Mouse (Mus musculus): ENCODE measurements around the gene Atoh1. TPM values are rescaled to one million over a fixed set of nuclear protein-coding genes. Genes with fewer than 3 reads are reported as not detected.

Atoh1 gene
- polyA plus RNA-seq, 1 experiment: not detected

- H3K9me3 ChIP-seq (ENCODE audit: control insufficient read depth, low read length): peaks cover 2% of the 10 kb centered on the region; the same call in 1 of the 2 replicates
- no peak for TF ChIP-seq GATA1 (IDR thresholded peaks at IDR 0.05; ENCODE audit: low read length)
- TF ChIP-seq TAL1 (IDR thresholded peaks at IDR 0.05; ENCODE audit: low read length): no peak
- no peak overlapping the region for H3K4me3 ChIP-seq (replicated peaks)
- no peaks in the 10 kb centered on the region for H3K36me3 ChIP-seq (ENCODE audit: control insufficient read depth)
- H3K4me1 ChIP-seq (ENCODE audit: control insufficient read depth): peaks cover 2% of the 10 kb centered on the region; the same call in 1 of the 2 replicates
- H3K27me3 ChIP-seq (ENCODE audit: control insufficient read depth): peaks cover 81% of the 10 kb centered on the region
These were observed 1.1 kb downstream of the Atoh1 start for GRCm38 (mm10) chr6:64730030-64730429.

- Histone ChIP-seq H3K9me3 (ENCODE audit: control insufficient read depth, low read length) (peaks cover 2% of the 10 kb centered on the region; the same call in 1 of the 2 replicates), H3K27me3 (ENCODE audit: control insufficient read depth) (peaks cover 87% of the 10 kb centered on the region), H3K36me3 (ENCODE audit: control insufficient read depth) (no peaks in the 10 kb centered on the region), H3K4me1 (ENCODE audit: control insufficient read depth) (peaks cover 2% of the 10 kb centered on the region; the same call in 1 of the 2 replicates), H3K4me3 (replicated peaks) (no peak overlapping the region)
- TF ChIP-seq GATA1 (IDR thresholded peaks at IDR 0.05; ENCODE audit: low read length): no peak
- TF ChIP-seq TAL1 (IDR thresholded peaks at IDR 0.05; ENCODE audit: low read length): no peak
These were observed 1.6 kb downstream of the Atoh1 start for GRCm38 (mm10) chr6:64730506-64731020.

GRCm38 (mm10) chr6:64731126-64731525 lies 2.2 kb downstream of the Atoh1 start:
- H3K4me1 ChIP-seq (ENCODE audit: control insufficient read depth): peaks cover 2% of the 10 kb centered on the region; the same call in 1 of the 2 replicates
- no peak overlapping the region for H3K4me3 ChIP-seq (replicated peaks)
- peaks cover 2% of the 10 kb centered on the region; the same call in 1 of the 2 replicates for H3K9me3 ChIP-seq (ENCODE audit: control insufficient read depth, low read length)
- no peak for TF ChIP-seq TAL1 (IDR thresholded peaks at IDR 0.05; ENCODE audit: low read length)
- TF ChIP-seq GATA1 (IDR thresholded peaks at IDR 0.05; ENCODE audit: low read length): no peak
- H3K36me3 ChIP-seq (ENCODE audit: control insufficient read depth): no peaks in the 10 kb centered on the region
- peaks cover 90% of the 10 kb centered on the region for H3K27me3 ChIP-seq (ENCODE audit: control insufficient read depth)

GRCm38 (mm10) chr6:64731621-64732320 lies 2.8 kb downstream of the Atoh1 start:
- peaks cover 2% of the 10 kb centered on the region; the same call in 1 of the 2 replicates for H3K9me3 ChIP-seq (ENCODE audit: control insufficient read depth, low read length)
- H3K27me3 ChIP-seq (ENCODE audit: control insufficient read depth): peaks cover 92% of the 10 kb centered on the region
- no peak for TF ChIP-seq GATA1 (IDR thresholded peaks at IDR 0.05; ENCODE audit: low read length)
- no peak for TF ChIP-seq TAL1 (IDR thresholded peaks at IDR 0.05; ENCODE audit: low read length)
- H3K4me3 ChIP-seq (replicated peaks): no peak overlapping the region
- H3K36me3 ChIP-seq (ENCODE audit: control insufficient read depth): no peaks in the 10 kb centered on the region
- H3K4me1 ChIP-seq (ENCODE audit: control insufficient read depth): peaks cover 2% of the 10 kb centered on the region; the same call in 1 of the 2 replicates

GRCm38 (mm10) chr6:64733311-64733710 lies 4.4 kb downstream of the Atoh1 start:
- Histone ChIP-seq H3K27me3 (ENCODE audit: control insufficient read depth) (peaks cover 78% of the 10 kb centered on the region), H3K4me1 (ENCODE audit: control insufficient read depth) (peaks cover 2% of the 10 kb centered on the region; the same call in 1 of the 2 replicates), H3K4me3 (replicated peaks) (no peak overlapping the region), H3K9me3 (ENCODE audit: control insufficient read depth, low read length) (peaks cover 2% of the 10 kb centered on the region; the same call in 1 of the 2 replicates), H3K36me3 (ENCODE audit: control insufficient read depth) (no peaks in the 10 kb centered on the region)
- TF ChIP-seq TAL1 (IDR thresholded peaks at IDR 0.05; ENCODE audit: low read length) (no peak), GATA1 (IDR thresholded peaks at IDR 0.05; ENCODE audit: low read length) (no peak)

- no peaks in the 10 kb centered on the region for H3K4me1 ChIP-seq (ENCODE audit: control insufficient read depth)
- H3K4me3 ChIP-seq (replicated peaks): no peak overlapping the region
- peaks cover 64% of the 10 kb centered on the region for H3K27me3 ChIP-seq (ENCODE audit: control insufficient read depth)
- H3K9me3 ChIP-seq (ENCODE audit: control insufficient read depth, low read length): no peaks in the 10 kb centered on the region; the same call in 1 of the 2 replicates
- no peaks in the 10 kb centered on the region for H3K36me3 ChIP-seq (ENCODE audit: control insufficient read depth)
- TF ChIP-seq GATA1 (IDR thresholded peaks at IDR 0.05; ENCODE audit: low read length) (no peak), TAL1 (IDR thresholded peaks at IDR 0.05; ENCODE audit: low read length) (no peak)
These were observed 5.8 kb downstream of the Atoh1 start for GRCm38 (mm10) chr6:64734441-64735320.

GRCm38 (mm10) chr6:64736317-64736716 lies 7.4 kb downstream of the Atoh1 start:
- peaks cover 48% of the 10 kb centered on the region for H3K27me3 ChIP-seq (ENCODE audit: control insufficient read depth)
- no peaks in the 10 kb centered on the region for H3K4me1 ChIP-seq (ENCODE audit: control insufficient read depth)
- H3K36me3 ChIP-seq (ENCODE audit: control insufficient read depth): no peaks in the 10 kb centered on the region
- no peak overlapping the region for H3K4me3 ChIP-seq (replicated peaks)
- no peaks in the 10 kb centered on the region for H3K9me3 ChIP-seq (ENCODE audit: control insufficient read depth, low read length)
- TF ChIP-seq TAL1 (IDR thresholded peaks at IDR 0.05; ENCODE audit: low read length): no peak
- no peak for TF ChIP-seq GATA1 (IDR thresholded peaks at IDR 0.05; ENCODE audit: low read length)

GRCm38 (mm10) chr6:64742915-64743489 lies 14.1 kb downstream of the Atoh1 start:
- TF ChIP-seq GATA1 (IDR thresholded peaks at IDR 0.05; ENCODE audit: low read length) (no peak), TAL1 (IDR thresholded peaks at IDR 0.05; ENCODE audit: low read length) (no peak)
- no peaks in the 10 kb centered on the region for H3K27me3 ChIP-seq (ENCODE audit: control insufficient read depth)
- H3K9me3 ChIP-seq (ENCODE audit: control insufficient read depth, low read length): no peaks in the 10 kb centered on the region
- H3K4me1 ChIP-seq (ENCODE audit: control insufficient read depth): no peaks in the 10 kb centered on the region
- no peak overlapping the region for H3K4me3 ChIP-seq (replicated peaks)
- H3K36me3 ChIP-seq (ENCODE audit: control insufficient read depth): no peaks in the 10 kb centered on the region

Data from erythroblast, embryonic 14.5 days (primary cell).